Mouse (Mus musculus): ENCODE measurements at regions not wholly inside any gene's neighbourhood (a gene's known extent, or its start where the extent isn't known, plus 50 kb on each side); places are given as distances from the start of the nearest gene placed in this dataset.

GRCm38 (mm10) chr4:7642878-7643590, 595.8 kb downstream of the Car8 start:
- no peak for DNase-seq (ENCODE audit: low read depth, low spot score)

- DNase-seq (ENCODE audit: low read depth, low spot score), result no peak
Measured at GRCm38 (mm10) chr4:7597671-7598390, 641.0 kb downstream of the Car8 start.

GRCm38 (mm10) chr4:7596116-7596515, 642.7 kb downstream of the Car8 start:
- no peak for DNase-seq (ENCODE audit: low read depth, low spot score)

GRCm38 (mm10) chr4:7583851-7584250, 655.0 kb downstream of the Car8 start:
- DNase-seq (ENCODE audit: low read depth, low spot score), result no peak

- no peak for DNase-seq (ENCODE audit: low read depth, low spot score)
Measured at GRCm38 (mm10) chr4:7581931-7582330, 656.9 kb downstream of the Car8 start.

GRCm38 (mm10) chr4:7581220-7581916, 657.5 kb downstream of the Car8 start:
- DNase-seq (ENCODE audit: low read depth, low spot score), result no peak

- DNase-seq (ENCODE audit: low read depth, low spot score), result no peak
Measured at GRCm38 (mm10) chr4:7580554-7581219, 658.2 kb downstream of the Car8 start.

GRCm38 (mm10) chr4:7574011-7574410, 664.8 kb downstream of the Car8 start:
- DNase-seq (ENCODE audit: low read depth, low spot score), result no peak

- peak; percentile 76 for DNase-seq (ENCODE audit: low read depth, low spot score)
Measured at GRCm38 (mm10) chr4:7567687-7568393, 671.0 kb downstream of the Car8 start.

GRCm38 (mm10) chr4:7559867-7560832, 678.7 kb downstream of the Car8 start:
- peak; percentile 24 for DNase-seq (ENCODE audit: low read depth, low spot score)

- no peak for DNase-seq (ENCODE audit: low read depth, low spot score)
Measured at GRCm38 (mm10) chr4:7558721-7559120, 680.1 kb downstream of the Car8 start.

- no peak for DNase-seq (ENCODE audit: low read depth, low spot score)
Measured at GRCm38 (mm10) chr4:7534301-7534700, 704.5 kb downstream of the Car8 start.

GRCm38 (mm10) chr4:7527718-7528117, 711.1 kb downstream of the Car8 start:
- no peak for DNase-seq (ENCODE audit: low read depth, low spot score)

GRCm38 (mm10) chr4:7513081-7513480, 725.8 kb downstream of the Car8 start:
- DNase-seq (ENCODE audit: low read depth, low spot score), result no peak

- no peak for DNase-seq (ENCODE audit: low read depth, low spot score)
Measured at GRCm38 (mm10) chr4:7485552-7485951, 753.3 kb downstream of the Car8 start.

GRCm38 (mm10) chr4:7455130-7455529, 783.7 kb downstream of the Car8 start:
- DNase-seq (ENCODE audit: low read depth, low spot score), result peak; percentile 12

GRCm38 (mm10) chr4:7452678-7453077, 786.2 kb downstream of the Car8 start:
- no peak for DNase-seq (ENCODE audit: low read depth, low spot score)

- DNase-seq (ENCODE audit: low read depth, low spot score), result no peak
Measured at GRCm38 (mm10) chr4:7450991-7451390, 787.9 kb downstream of the Car8 start.

- no peak for DNase-seq (ENCODE audit: low read depth, low spot score)
Measured at GRCm38 (mm10) chr4:7429308-7429707, 809.5 kb downstream of the Car8 start.

- DNase-seq (ENCODE audit: low read depth, low spot score), result no peak
Measured at GRCm38 (mm10) chr4:7424081-7424480, 814.8 kb downstream of the Car8 start.

All from forelimb bud, embryonic 11.5 days (tissue).